Mouse (Mus musculus): ENCODE data around the gene Dtx3. TPM values are rescaled to one million over a fixed set of nuclear protein-coding genes. Genes with fewer than 3 reads are reported as not detected.

Gene Dtx3
- polyA plus RNA-seq, 1 experiment from 2014 or later = 83.0 TPM

DNA sequence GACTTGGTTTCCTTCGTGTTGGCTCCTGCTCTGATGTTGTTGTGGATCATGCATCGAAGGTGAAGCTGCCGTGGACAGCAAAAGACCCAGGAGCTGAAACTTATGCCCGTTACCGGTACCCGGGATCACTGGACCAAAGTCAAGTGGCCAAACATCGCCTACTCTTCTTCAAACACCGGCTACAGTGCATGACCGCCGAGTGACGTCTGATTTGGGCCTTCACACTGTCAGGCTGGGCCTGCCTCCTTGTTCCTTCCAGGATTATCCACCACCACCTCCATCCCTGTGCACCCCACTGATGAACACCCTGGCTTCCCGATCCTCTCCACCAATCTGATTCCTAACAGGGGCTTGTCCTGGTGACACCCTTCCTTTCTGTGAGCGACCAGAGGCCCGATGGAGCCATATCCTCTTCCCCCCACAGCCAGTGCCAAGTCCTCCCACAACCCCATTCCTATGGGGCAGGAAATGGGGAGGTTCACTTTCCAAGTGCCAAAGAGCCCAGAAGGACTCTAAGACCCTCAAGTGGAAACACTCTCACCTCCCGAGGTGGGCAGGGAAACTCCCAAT, 23.8 kb downstream of the Dtx3 start:
- Histone ChIP-seq H3K27ac (ENCODE audit: low read depth, low read length) (no peak overlapping the region), H3K4me1 (ENCODE audit: control insufficient read depth, insufficient read depth, low read length) (peaks cover 16% of the 10 kb centered on the region), H3K9me3 (replicated peaks; ENCODE audit: control insufficient read depth, low read length) (no peaks in the 10 kb centered on the region), H3K4me3 (ENCODE audit: low read depth, low read length) (no peak overlapping the region), H3K27me3 (ENCODE audit: control insufficient read depth, insufficient read depth, low read length) (peaks cover 65% of the 10 kb centered on the region), H3K36me3 (ENCODE audit: control insufficient read depth, insufficient read depth, low read length) (no peaks in the 10 kb centered on the region), H3K9ac (ENCODE audit: low read depth, low read length) (no peak overlapping the region), H3K4me2 (no peak overlapping the region)
- WGBS (ENCODE audit: insufficient replicate concordance) = 75% methylated on average over 15 of the region's 15 CpGs
- ATAC-seq (replicated peaks; ENCODE audit: insufficient number of reproducible peaks, low FRiP score, low TSS enrichment) = no peak

- peaks cover 19% of the 10 kb centered on the region; the same call in 1 of the 2 replicates for H3K4me1 ChIP-seq (ENCODE audit: control insufficient read depth, insufficient read depth, low read length)
- H3K4me3 ChIP-seq (ENCODE audit: low read depth, low read length) = peak overlapping the region; percentile 39
- no peaks in the 10 kb centered on the region for H3K9me3 ChIP-seq (replicated peaks; ENCODE audit: control insufficient read depth, low read length)
- no peaks in the 10 kb centered on the region for H3K36me3 ChIP-seq (ENCODE audit: control insufficient read depth, insufficient read depth, low read length)
- peak; percentile 47; the same call in 1 of the 2 replicates for ATAC-seq (replicated peaks; ENCODE audit: insufficient number of reproducible peaks, low FRiP score, low TSS enrichment)
- peak overlapping the region; percentile 71 for H3K4me2 ChIP-seq
- H3K9ac ChIP-seq (ENCODE audit: low read depth, low read length) = no peak overlapping the region
- peaks cover 66% of the 10 kb centered on the region for H3K27me3 ChIP-seq (ENCODE audit: control insufficient read depth, insufficient read depth, low read length)
- under 1% methylated on average over 29 of the region's 29 CpGs for WGBS (ENCODE audit: insufficient replicate concordance)
- no peak overlapping the region for H3K27ac ChIP-seq (ENCODE audit: low read depth, low read length)
Measured at GRCm38 (mm10) chr10:127170837-127171272, 24.7 kb downstream of the Dtx3 start.

- peak overlapping the region; percentile 39 for H3K4me3 ChIP-seq (ENCODE audit: low read depth, low read length)
- WGBS (ENCODE audit: insufficient replicate concordance) = 2% methylated on average over 22 of the region's 22 CpGs
- H3K27me3 ChIP-seq (ENCODE audit: control insufficient read depth, insufficient read depth, low read length) = peaks cover 75% of the 10 kb centered on the region
- no peaks in the 10 kb centered on the region for H3K9me3 ChIP-seq (replicated peaks; ENCODE audit: control insufficient read depth, low read length)
- H3K4me2 ChIP-seq = peak overlapping the region; percentile 71
- H3K9ac ChIP-seq (ENCODE audit: low read depth, low read length) = no peak overlapping the region
- no peak for ATAC-seq (replicated peaks; ENCODE audit: insufficient number of reproducible peaks, low FRiP score, low TSS enrichment)
- no peak overlapping the region for H3K27ac ChIP-seq (ENCODE audit: low read depth, low read length)
- peaks cover 24% of the 10 kb centered on the region for H3K4me1 ChIP-seq (ENCODE audit: control insufficient read depth, insufficient read depth, low read length)
- no peaks in the 10 kb centered on the region for H3K36me3 ChIP-seq (ENCODE audit: control insufficient read depth, insufficient read depth, low read length)
Measured at GRCm38 (mm10) chr10:127170002-127170401, 25.5 kb downstream of the Dtx3 start.

- WGBS (ENCODE audit: insufficient replicate concordance) = 14% methylated on average over 10 of the region's 10 CpGs
- no peak overlapping the region for H3K4me3 ChIP-seq (ENCODE audit: low read depth, low read length)
- no peak overlapping the region for H3K4me2 ChIP-seq
- peaks cover 87% of the 10 kb centered on the region for H3K27me3 ChIP-seq (ENCODE audit: control insufficient read depth, insufficient read depth, low read length)
- no peak for ATAC-seq (replicated peaks; ENCODE audit: insufficient number of reproducible peaks, low FRiP score, low TSS enrichment)
- no peaks in the 10 kb centered on the region for H3K9me3 ChIP-seq (replicated peaks; ENCODE audit: control insufficient read depth, low read length)
- H3K9ac ChIP-seq (ENCODE audit: low read depth, low read length) = no peak overlapping the region
- peaks cover 27% of the 10 kb centered on the region for H3K4me1 ChIP-seq (ENCODE audit: control insufficient read depth, insufficient read depth, low read length)
- no peak overlapping the region for H3K27ac ChIP-seq (ENCODE audit: low read depth, low read length)
- no peaks in the 10 kb centered on the region for H3K36me3 ChIP-seq (ENCODE audit: control insufficient read depth, insufficient read depth, low read length)
Measured at GRCm38 (mm10) chr10:127167614-127168192, 27.8 kb downstream of the Dtx3 start.

- no peaks in the 10 kb centered on the region for H3K36me3 ChIP-seq (ENCODE audit: control insufficient read depth, insufficient read depth, low read length)
- H3K27ac ChIP-seq (ENCODE audit: low read depth, low read length) = no peak overlapping the region
- WGBS (ENCODE audit: insufficient replicate concordance) = 13% methylated on average over 15 of the region's 15 CpGs
- peaks cover 83% of the 10 kb centered on the region for H3K27me3 ChIP-seq (ENCODE audit: control insufficient read depth, insufficient read depth, low read length)
- H3K4me1 ChIP-seq (ENCODE audit: control insufficient read depth, insufficient read depth, low read length) = peaks cover 27% of the 10 kb centered on the region
- H3K9ac ChIP-seq (ENCODE audit: low read depth, low read length) = no peak overlapping the region
- ATAC-seq (replicated peaks; ENCODE audit: insufficient number of reproducible peaks, low FRiP score, low TSS enrichment) = no peak
- no peak overlapping the region; the same call in 1 of the 2 replicates for H3K4me2 ChIP-seq
- no peaks in the 10 kb centered on the region for H3K9me3 ChIP-seq (replicated peaks; ENCODE audit: control insufficient read depth, low read length)
- peak overlapping the region; percentile 58 for H3K4me3 ChIP-seq (ENCODE audit: low read depth, low read length)
Measured at GRCm38 (mm10) chr10:127166771-127167613, 28.5 kb downstream of the Dtx3 start.

- Histone ChIP-seq H3K9me3 (replicated peaks; ENCODE audit: control insufficient read depth, low read length) (no peaks in the 10 kb centered on the region), H3K4me2 (peak overlapping the region; percentile 84), H3K4me1 (ENCODE audit: control insufficient read depth, insufficient read depth, low read length) (peaks cover 27% of the 10 kb centered on the region), H3K27me3 (ENCODE audit: control insufficient read depth, insufficient read depth, low read length) (peaks cover 77% of the 10 kb centered on the region), H3K36me3 (ENCODE audit: control insufficient read depth, insufficient read depth, low read length) (no peaks in the 10 kb centered on the region), H3K4me3 (ENCODE audit: low read depth, low read length) (peak overlapping the region; percentile 58), H3K27ac (ENCODE audit: low read depth, low read length) (no peak overlapping the region), H3K9ac (ENCODE audit: low read depth, low read length) (no peak overlapping the region)
- under 1% methylated on average over 11 of the region's 11 CpGs for WGBS (ENCODE audit: insufficient replicate concordance)
- no peak for ATAC-seq (replicated peaks; ENCODE audit: insufficient number of reproducible peaks, low FRiP score, low TSS enrichment)
Measured at GRCm38 (mm10) chr10:127166404-127166715, 29.2 kb downstream of the Dtx3 start.

- peak overlapping the region; percentile 58 for H3K4me3 ChIP-seq (ENCODE audit: low read depth, low read length)
- H3K4me2 ChIP-seq = peak overlapping the region; percentile 84
- no peak overlapping the region for H3K27ac ChIP-seq (ENCODE audit: low read depth, low read length)
- H3K9ac ChIP-seq (ENCODE audit: low read depth, low read length) = peak overlapping the region; percentile 61; the same call in 1 of the 2 replicates
- H3K36me3 ChIP-seq (ENCODE audit: control insufficient read depth, insufficient read depth, low read length) = no peaks in the 10 kb centered on the region
- H3K27me3 ChIP-seq (ENCODE audit: control insufficient read depth, insufficient read depth, low read length) = peaks cover 72% of the 10 kb centered on the region
- no peaks in the 10 kb centered on the region for H3K9me3 ChIP-seq (replicated peaks; ENCODE audit: control insufficient read depth, low read length)
- H3K4me1 ChIP-seq (ENCODE audit: control insufficient read depth, insufficient read depth, low read length) = peaks cover 26% of the 10 kb centered on the region
- under 1% methylated on average over 55 of the region's 56 CpGs for WGBS (ENCODE audit: insufficient replicate concordance)
- peak; percentile 44; the same call in 1 of the 2 replicates for ATAC-seq (replicated peaks; ENCODE audit: insufficient number of reproducible peaks, low FRiP score, low TSS enrichment)
Measured at GRCm38 (mm10) chr10:127165654-127166403, 29.7 kb downstream of the Dtx3 start.

GRCm38 (mm10) chr10:127165354-127165653, 30.2 kb downstream of the Dtx3 start:
- peak overlapping the region; percentile 58 for H3K4me3 ChIP-seq (ENCODE audit: low read depth, low read length)
- WGBS (ENCODE audit: insufficient replicate concordance) = 1% methylated on average over 38 of the region's 42 CpGs
- H3K27me3 ChIP-seq (ENCODE audit: control insufficient read depth, insufficient read depth, low read length) = peaks cover 67% of the 10 kb centered on the region
- peaks cover 21% of the 10 kb centered on the region for H3K4me1 ChIP-seq (ENCODE audit: control insufficient read depth, insufficient read depth, low read length)
- ATAC-seq (replicated peaks; ENCODE audit: insufficient number of reproducible peaks, low FRiP score, low TSS enrichment) = peak; percentile 40
- peak overlapping the region; percentile 84 for H3K4me2 ChIP-seq
- no peaks in the 10 kb centered on the region for H3K36me3 ChIP-seq (ENCODE audit: control insufficient read depth, insufficient read depth, low read length)
- H3K9me3 ChIP-seq (replicated peaks; ENCODE audit: control insufficient read depth, low read length) = no peaks in the 10 kb centered on the region
- peak overlapping the region; percentile 61; the same call in 1 of the 2 replicates for H3K9ac ChIP-seq (ENCODE audit: low read depth, low read length)
- no peak overlapping the region for H3K27ac ChIP-seq (ENCODE audit: low read depth, low read length)

All from heart, embryonic 11.5 days (tissue).